Mouse (Mus musculus): ENCODE data around the gene Ppp1r1b.

DNA sequence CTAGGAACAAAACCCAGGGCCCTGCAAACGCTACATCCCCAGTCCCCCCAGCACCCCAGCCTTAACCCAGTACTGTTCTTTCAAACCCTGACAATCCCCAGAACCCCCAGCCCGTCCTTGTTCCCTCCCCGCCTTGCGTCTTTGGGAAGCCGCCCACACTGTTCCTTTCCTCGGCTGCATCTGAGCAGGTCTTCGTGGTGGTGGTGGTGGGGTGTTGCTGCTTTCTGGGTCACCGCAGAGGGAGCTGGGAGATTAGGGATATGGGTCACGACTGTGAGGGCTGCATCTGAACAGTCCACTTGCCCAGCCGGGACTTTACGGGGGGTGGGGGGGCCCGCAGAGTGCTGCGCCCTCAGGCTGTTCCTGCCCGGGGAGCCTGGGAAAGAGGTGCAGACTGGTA is 6.2 kb downstream of the Ppp1r1b start:
- no peak for TF ChIP-seq POLR2A (IDR thresholded peaks at IDR 0.05; ENCODE audit: low read depth, low read length)
- no peak for TF ChIP-seq KAT2A (IDR thresholded peaks at IDR 0.05; ENCODE audit: insufficient replicate concordance, low read length)
- TF ChIP-seq MEF2A (IDR thresholded peaks at IDR 0.05; ENCODE audit: borderline replicate concordance, low read depth, low read length) = no peak
- TF ChIP-seq TBP (conservative IDR thresholded peaks at IDR 0.05; ENCODE audit: low read depth, low read length) = no peak

Measured in CH12.LX (cell line).